Mouse (Mus musculus): Measurements from ENCODE around the gene Slc25a47.

The Slc25a47 gene

GRCm38 (mm10) chr12:108835840-108836409 lies at the start of gene Slc25a47, which contains the start of gene Slc25a29:
Gene Slc25a47 (plus strand): TSS chr12:108836046.
Gene Slc25a29 (minus strand): TSS chr12:108835883.
- peak; percentile 82 for DNase-seq (ENCODE audit: low read depth, low spot score)

DNA sequence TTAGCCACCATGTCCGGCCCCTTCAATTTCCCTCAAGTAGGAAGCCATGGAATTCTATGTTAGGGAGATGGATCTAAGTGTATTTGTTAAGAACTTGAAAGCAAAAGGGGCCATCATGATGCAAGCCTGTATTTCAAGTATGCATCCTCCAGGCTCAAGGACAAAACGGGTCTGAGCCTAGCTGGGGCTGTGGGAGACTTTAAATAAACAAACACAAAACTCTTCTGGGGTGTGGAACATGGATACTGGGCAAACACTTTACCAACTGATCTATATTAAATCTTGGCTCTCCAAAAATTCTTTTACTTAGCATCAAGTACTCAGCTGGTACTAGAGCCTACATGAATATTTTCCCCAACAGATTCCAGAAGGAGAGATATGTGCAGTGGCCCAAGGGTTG lies 48.5 kb upstream of the Slc25a47 start:
- DNase-seq (ENCODE audit: low read depth, low spot score): no peak

- peak; percentile 70 for DNase-seq (ENCODE audit: low read depth, low spot score)
These were observed 43.7 kb upstream of the Slc25a47 start for GRCm38 (mm10) chr12:108792152-108792545.

DNA sequence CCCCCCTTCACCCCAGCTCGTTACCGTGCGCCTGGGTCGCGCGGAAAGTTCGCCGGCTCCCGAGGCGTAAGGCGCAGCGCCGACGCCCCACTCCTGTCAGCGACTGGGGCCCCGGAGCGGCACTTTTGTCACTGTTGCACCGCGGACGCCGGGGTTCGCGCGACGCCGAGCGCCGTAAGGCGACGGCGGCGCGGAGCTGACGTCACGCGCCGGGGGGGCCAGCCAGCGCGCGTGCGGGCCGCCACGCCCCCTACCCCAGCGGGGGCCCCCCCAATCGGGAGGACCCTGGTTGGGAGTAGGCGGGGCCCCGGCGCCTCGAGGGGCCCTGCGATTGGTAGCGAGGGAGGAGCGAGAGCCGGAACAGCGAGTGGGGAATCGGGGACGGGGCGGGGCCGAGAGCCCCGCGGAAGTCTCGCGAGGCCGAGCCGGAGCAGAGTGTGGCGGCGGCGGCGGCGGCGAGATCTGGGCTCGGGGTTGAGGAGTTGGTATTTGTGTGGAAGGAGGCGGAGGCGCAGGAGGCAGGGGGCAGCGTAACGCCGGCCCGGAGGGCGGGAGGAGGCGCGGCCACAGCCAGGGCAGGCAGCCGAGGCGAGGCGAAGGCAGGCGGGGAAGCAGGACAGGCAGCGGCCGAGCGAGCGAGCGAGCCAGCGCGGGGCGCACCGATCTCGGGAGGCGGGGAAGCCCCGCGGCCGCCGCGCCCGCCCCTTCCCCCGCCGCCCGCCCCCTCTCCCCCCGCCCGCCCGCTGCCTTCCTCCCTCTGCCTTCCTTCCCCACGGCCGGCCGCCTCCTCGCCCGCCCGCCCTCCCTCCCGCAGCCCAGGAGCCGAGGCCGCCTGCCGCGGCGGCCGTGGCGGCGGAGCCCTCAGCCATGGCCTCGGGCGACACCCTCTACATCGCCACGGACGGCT lies 43.0 kb upstream of the Slc25a47 start, which contains the start of gene Yy1:
Yy1 (plus strand) TSS at position 428 of the 907 bp plus-strand sequence.
- peak; percentile 97 for DNase-seq (ENCODE audit: low read depth, low spot score)

GRCm38 (mm10) chr12:108793453-108793941 lies 42.3 kb upstream of the Slc25a47 start:
- DNase-seq (ENCODE audit: low read depth, low spot score): no peak

DNA sequence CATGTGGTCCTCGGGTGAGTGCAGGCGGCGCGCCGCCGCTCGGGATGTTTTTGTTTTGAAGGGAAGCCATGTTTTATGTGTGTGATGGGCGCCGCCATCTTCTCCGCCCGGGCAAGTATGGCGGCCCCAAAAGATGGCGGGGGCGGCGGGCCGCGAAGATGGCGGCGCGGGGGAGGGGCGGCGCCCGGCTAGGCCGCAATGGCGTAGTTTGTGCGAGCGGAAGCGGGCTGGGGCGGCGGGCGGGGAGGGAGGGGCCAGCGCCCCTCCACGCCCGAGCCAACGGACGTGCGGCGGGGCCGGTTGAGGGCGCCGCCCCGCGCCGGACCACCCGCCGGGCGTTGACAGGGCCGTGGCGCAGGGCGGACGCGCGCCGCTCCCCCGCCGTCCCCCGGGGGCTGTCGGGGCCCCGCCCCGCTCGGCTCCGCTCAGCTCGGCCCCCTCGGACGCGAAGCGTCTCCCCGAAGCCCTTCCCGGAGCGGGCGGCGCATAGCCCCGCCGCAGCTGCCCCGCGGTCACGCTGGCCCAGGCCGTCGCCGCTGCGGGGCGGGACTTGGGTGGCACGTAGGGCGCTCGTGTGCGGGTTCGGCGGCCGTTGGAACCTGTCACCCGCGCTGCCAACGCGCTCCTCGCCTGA lies 41.7 kb upstream of the Slc25a47 start:
- DNase-seq (ENCODE audit: low read depth, low spot score): peak; percentile 71

DNA sequence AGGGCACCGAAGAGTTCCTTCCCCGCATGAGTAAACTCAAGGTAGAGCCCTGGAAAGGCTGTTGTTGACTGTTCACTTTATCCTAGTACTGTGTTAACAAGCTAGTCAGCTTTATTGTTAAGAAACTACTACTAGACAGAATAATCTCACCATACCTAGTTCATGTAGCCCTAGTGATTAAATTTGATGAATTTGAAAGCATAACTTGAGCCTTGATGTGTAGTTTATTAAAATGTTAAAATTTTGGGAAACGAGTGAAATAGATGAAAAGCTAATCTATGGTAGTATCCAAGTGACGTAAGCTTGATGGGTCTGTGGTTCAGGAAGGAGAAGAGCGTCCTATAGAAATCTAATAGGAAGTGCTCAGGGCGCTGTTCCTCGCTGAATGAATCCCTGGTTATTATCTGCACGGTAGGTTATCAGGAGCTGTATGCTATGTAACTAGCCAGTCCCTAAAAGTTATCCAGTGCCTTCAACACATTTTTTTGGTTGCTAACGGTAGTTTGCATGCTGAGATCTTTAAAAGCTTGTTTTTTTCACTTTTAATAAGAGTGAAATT lies 40.8 kb upstream of the Slc25a47 start:
- peak; percentile 42 for DNase-seq (ENCODE audit: low read depth, low spot score)

GRCm38 (mm10) chr12:108801613-108802012 lies 34.2 kb upstream of the Slc25a47 start:
- no peak for DNase-seq (ENCODE audit: low read depth, low spot score)

GRCm38 (mm10) chr12:108804388-108804787 lies 31.5 kb upstream of the Slc25a47 start:
- DNase-seq (ENCODE audit: low read depth, low spot score): no peak

DNA sequence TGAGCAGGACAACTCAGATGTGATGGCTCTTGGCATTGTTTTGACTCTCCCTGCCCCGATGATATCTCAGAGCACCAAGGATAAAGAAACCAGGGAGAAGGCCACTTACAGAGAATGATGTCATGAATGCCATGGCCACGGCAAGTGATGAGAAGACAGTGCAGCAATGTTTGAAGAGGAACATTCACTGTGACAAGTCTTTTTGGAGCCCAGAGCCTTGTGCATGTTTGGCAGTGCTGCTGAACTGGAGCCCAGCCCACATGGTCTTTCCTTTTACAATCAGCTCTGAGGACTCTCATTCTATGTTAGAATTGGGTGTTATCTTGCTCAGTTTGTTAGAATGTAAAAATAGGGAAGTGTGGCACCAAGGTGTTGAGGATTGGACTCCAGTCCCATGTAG lies 27.4 kb upstream of the Slc25a47 start:
- DNase-seq (ENCODE audit: low read depth, low spot score): no peak

DNA sequence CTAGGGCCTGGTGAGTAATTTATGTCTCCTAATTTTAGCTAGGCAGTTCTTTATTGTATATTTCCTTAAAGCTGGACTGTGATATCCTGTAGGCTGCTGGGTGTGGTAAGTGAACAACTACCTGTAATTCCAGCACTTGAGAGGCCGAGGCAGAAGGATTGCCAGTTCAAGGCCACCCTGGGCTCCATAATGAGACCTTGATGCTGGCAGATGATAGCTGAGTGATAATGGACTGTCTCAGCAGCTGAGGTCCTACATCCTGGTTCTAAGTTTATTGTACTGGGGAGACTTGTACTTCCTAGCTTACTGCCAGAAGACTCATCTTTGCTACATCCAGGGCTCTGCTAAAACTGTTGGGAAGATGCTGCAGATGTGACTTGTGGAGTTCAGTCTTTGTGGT lies 26.1 kb upstream of the Slc25a47 start:
- DNase-seq (ENCODE audit: low read depth, low spot score): no peak

GRCm38 (mm10) chr12:108810309-108810708 lies 25.5 kb upstream of the Slc25a47 start:
- DNase-seq (ENCODE audit: low read depth, low spot score): no peak

DNA sequence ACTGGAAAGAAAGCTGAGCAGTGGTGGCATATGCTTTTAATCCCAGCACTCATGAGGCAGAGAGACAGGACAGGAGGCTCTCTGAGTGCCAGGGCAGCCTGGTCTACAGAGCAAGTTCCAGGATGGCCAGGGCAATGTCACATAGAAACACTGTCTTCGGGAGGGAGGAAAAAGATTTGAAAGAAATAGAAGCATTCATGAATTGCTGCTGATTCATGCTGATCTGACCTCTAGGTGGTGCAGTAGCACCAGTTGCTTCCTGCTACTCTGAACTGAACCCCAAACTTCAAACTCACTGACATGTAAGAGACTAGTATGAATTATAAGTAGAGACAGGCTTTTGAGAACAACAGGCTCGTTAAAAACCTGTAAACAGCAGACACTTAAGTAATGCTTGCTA lies 24.7 kb upstream of the Slc25a47 start:
- DNase-seq (ENCODE audit: low read depth, low spot score): no peak

DNA sequence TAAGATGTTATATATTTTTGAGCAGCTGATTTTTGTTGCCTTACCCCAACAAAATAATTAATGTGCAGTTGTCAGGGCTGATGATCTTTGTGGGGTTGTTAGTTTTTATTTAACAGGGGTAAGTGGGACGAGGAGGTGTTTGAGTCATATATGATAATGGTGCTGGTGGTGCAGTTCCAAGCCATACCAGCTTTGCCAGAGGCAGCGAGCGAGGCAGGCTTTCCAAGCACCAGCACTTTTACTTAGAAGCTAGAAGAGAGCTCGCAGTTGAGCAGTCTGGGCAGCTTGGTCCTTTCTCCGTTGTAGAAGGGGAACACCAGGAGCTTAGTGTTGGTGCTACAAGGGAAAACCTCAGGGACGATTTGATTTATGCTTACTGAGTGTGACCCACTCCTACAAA lies 23.4 kb upstream of the Slc25a47 start:
- DNase-seq (ENCODE audit: low read depth, low spot score): no peak

DNA sequence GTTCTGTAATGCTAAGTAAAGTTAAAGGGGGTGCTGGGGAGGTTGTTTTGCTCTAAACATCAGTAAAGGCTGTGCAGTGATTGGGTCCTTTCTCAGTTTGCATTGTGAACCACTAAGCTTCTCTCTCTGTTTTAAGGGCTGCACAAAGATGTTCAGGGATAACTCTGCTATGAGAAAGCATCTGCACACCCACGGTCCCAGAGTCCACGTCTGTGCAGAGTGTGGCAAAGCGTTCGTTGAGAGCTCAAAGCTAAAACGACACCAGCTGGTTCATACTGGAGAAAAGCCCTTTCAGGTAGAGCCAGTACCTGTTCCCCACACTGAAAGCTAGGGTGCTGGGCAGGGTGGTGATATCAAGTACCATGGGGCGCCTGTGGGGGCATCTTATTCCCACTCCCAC lies 21.4 kb upstream of the Slc25a47 start:
- no peak for DNase-seq (ENCODE audit: low read depth, low spot score)

- no peak for DNase-seq (ENCODE audit: low read depth, low spot score)
These were observed 19.3 kb upstream of the Slc25a47 start for GRCm38 (mm10) chr12:108816569-108816968.

DNA sequence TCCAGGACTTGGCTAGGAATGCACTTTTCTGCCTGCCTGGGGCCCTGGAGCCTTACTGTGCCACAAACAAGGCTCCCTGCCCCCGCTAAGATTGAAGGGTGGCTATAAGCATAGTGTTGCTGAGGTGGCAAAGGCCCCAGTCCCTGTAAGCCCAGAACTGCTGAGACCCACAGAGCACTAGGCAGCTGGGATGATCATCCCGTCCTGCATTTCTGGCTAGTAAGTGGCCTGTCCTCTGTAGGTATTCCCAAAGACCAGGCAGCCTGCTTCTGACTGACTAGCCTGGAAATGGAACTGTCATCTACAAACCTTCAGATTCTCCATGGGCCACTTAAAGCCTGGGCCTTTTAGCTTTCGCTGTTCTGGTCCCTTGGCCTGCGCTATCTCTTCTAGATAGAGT lies 15.4 kb upstream of the Slc25a47 start:
- no peak for DNase-seq (ENCODE audit: low read depth, low spot score)

GRCm38 (mm10) chr12:108823036-108823435 lies 12.8 kb upstream of the Slc25a47 start:
- no peak for DNase-seq (ENCODE audit: low read depth, low spot score)

GRCm38 (mm10) chr12:108824225-108824874 lies 11.5 kb upstream of the Slc25a47 start:
- no peak for DNase-seq (ENCODE audit: low read depth, low spot score)

GRCm38 (mm10) chr12:108825561-108826224 lies 10.2 kb upstream of the Slc25a47 start:
- DNase-seq (ENCODE audit: low read depth, low spot score): no peak
